Mouse (Mus musculus) Patski (cell line): ENCODE measurements around the gene Dab2. TPM values are rescaled to one million over a fixed set of nuclear protein-coding genes. Genes with fewer than 3 reads are reported as not detected.

Experiments
- ATAC-seq: fragments of 100-300 bp; one replicate; pipeline ENCODE4 v1.8.0; 2021
- CTCF ChIA-PET: fragments of 350-600 bp; sonication (Branson Sonifier 250); formaldehyde crosslinking; loops from one replicate; lab custom pipeline; 2022; ENCODE audit warnings: inconsistent platforms; lab: Charles Lee
- POLR2A ChIA-PET: fragments of 350-600 bp; sonication (Branson Sonifier 250); formaldehyde crosslinking; loops from one replicate; lab custom pipeline; 2022; ENCODE audit warnings: antibody characterized with exemption, inconsistent platforms; lab: Charles Lee
- DNase-seq: peaks from one replicate; pipeline ENCODE4 v3.0.0-alpha.2; 2011; ENCODE audit warnings: low read depth, low spot score
- H3K27me3 ChIP-seq: fragments of 371-371 bp; one replicate; pipeline ENCODE4 v1.5.1; 2021
- CTCF ChIP-seq: fragments of 100-300 bp; IDR thresholded peaks from one replicate; pipeline ENCODE4 v1.5.1; 2021
- in situ Hi-C: fragments of 300-500 bp; cut with MboI; formaldehyde crosslinking; loops from 3 replicates; pipeline ENCODE4 v1.11.1; 2018; ENCODE audit warnings: low pct_unique_long_range_greater_than_20kb, mixed read lengths
- polyA plus RNA-seq: library from polyadenylated mRNA; unstranded; gene quantifications from one replicate; pipeline ENCODE4 v1.2.3, GENCODE M21; 2021

Dab2 gene
- polyA plus RNA-seq, 1 experiment from 2014 or later = 87.5 TPM

DNA sequence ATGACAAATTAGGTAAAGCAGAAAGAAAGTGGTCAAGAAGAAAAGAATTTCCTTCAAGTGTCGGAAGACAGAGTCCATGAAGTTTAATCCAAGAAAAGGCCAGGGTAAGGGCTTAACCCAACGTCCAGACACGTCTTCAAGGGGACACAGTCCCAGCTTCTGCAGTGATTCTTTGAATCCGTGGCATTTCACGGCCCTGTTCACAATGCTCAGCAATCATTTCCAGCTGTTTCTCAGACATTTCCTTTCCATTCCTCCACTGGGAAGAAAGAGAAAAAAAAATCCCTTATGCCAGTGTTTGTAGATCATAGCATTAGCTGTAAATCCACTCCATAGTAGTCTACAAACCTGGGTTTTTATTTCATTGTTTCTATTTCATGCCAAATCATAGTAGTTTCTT, 22.7 kb downstream of the Dab2 start:
- ATAC-seq (no peak), DNase-seq (no peak)
- ChIA-PET POLR2A (interaction anchor here (0.9 kb wide), 1 partner anchor 11 kb away, joined by 3 read pairs; no protein-coding TSS in a partner anchor), CTCF (interaction anchor here (0.9 to 2.2 kb wide), 6 partner anchors 10 to 67 kb away, joined by 3 to 6 read pairs (median 6); partner anchors contain the start of gene Dab2)
- H3K27me3 ChIP-seq = no peaks in the 10 kb centered on the region
- TF ChIP-seq CTCF = no peak
- in situ Hi-C loops = no loop called here

GRCm38 (mm10) chr15:6323577-6323976, 24.0 kb downstream of the Dab2 start:
- H3K27me3 ChIP-seq = no peaks in the 10 kb centered on the region
- ChIA-PET CTCF (interaction anchor here (1.1 to 2.2 kb wide), 5 partner anchors 14 to 85 kb away, joined by 3 to 6 read pairs (median 5); partner anchors contain the start of gene Dab2), POLR2A (no interaction called here)
- no peak for TF ChIP-seq CTCF
- ATAC-seq (no peak), DNase-seq (no peak)
- in situ Hi-C loops = no loop called here

- in situ Hi-C loops = no loop called here
- ATAC-seq (no peak), DNase-seq (no peak)
- ChIA-PET CTCF (interaction anchor here (1.1 kb wide), 1 partner anchor 10 kb away, joined by 3 read pairs; no protein-coding TSS in a partner anchor), POLR2A (no interaction called here)
- H3K27me3 ChIP-seq = no peaks in the 10 kb centered on the region
- TF ChIP-seq CTCF = no peak
Measured at GRCm38 (mm10) chr15:6325443-6325842, 25.9 kb downstream of the Dab2 start.

GRCm38 (mm10) chr15:6326011-6326410, 26.4 kb downstream of the Dab2 start:
- POLR2A ChIA-PET = no interaction called here
- CTCF ChIA-PET = interaction anchor here (1.0 kb wide), 1 partner anchor 20 kb away, joined by 3 read pairs; no protein-coding TSS in a partner anchor
- ATAC-seq = no peak
- no peak for DNase-seq
- TF ChIP-seq CTCF = no peak
- in situ Hi-C loops = no loop called here
- H3K27me3 ChIP-seq = no peaks in the 10 kb centered on the region

DNA sequence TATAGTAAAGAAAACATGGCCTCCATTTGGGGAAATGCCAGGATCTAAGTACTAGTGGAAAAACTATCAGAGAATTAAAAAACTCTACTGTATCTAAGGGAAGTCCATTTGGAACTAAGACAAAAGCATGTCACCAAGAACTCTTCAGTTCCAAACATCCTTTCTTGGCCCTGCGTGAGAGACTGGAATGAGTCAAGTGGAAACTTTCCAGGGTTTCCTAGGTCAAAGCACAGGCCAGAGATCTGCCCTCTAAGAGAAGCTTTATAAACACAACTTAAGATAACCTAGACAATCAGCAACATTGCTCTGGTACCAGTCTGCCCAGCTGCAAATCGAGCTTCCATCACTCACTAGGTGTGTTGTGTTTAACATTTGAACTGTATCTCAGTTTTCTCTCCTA, 31.8 kb downstream of the Dab2 start:
- no peak for TF ChIP-seq CTCF
- ChIA-PET POLR2A (no interaction called here), CTCF (interaction anchor here (1.7 kb wide), 1 partner anchor 9 kb away, joined by 6 read pairs; no protein-coding TSS in a partner anchor)
- H3K27me3 ChIP-seq = no peaks in the 10 kb centered on the region
- DNase-seq (no peak), ATAC-seq (no peak)
- in situ Hi-C loops = no loop called here

DNA sequence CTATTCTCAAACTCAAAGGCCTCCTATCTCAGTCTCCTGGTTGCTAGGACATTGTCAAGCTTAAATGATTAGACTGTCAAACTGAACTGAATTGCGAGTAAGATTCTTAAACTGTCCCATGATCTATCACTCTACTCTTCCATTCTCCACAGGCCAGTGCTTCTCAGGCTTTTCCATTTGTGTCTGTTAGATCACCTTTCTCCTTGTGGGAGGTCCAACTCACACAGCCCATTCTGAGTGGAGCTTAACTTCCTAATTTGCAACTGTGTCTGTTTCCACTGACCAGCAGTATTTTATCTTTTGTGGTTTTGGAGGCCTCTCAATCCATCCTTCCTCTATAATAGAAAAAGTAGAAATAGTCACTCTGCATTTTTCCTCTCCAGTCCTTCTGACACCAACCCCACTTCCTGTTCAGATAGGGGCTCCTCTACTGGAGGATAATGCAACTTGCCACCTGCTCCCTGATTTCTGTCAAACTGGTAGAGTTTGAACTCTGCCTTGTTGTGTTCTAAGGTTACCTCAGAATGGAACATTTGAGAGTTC, 35.1 kb downstream of the Dab2 start:
- peak; percentile 7 for TF ChIP-seq CTCF
- in situ Hi-C loops = no loop called here
- no peaks in the 10 kb centered on the region for H3K27me3 ChIP-seq
- DNase-seq (no peak), ATAC-seq (peak; percentile 57)
- ChIA-PET POLR2A (interaction anchor here (0.9 kb wide), 1 partner anchor 51 kb away, joined by 3 read pairs; no protein-coding TSS in a partner anchor), CTCF (interaction anchor here (0.6 to 1.5 kb wide), 4 partner anchors 10 to 57 kb away, joined by 3 read pairs; no protein-coding TSS in a partner anchor)

DNA sequence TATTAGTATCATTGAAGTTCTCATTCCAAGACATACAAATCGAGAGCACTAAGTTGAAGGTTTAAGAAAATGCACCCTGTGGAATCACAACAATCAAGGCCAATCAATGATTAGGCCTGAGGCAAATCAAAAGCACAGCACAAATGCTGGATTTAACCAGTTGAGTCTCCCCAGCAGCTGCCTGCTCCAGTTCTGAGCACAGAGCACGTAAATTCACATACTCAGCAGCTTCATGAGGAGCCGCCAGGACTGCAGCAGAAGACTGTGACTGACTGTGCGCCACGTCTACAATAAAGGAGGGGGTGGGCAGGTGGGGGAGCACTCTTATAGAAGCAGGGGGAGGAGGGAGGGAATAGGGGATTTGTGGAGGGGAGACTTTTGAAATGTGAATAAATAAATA, 40.2 kb downstream of the Dab2 start:
- DNase-seq = no peak
- TF ChIP-seq CTCF = no peak
- ATAC-seq = no peak
- POLR2A ChIA-PET = no interaction called here
- CTCF ChIA-PET = interaction anchor here (1.1 kb wide), 1 partner anchor 8 kb away, joined by 3 read pairs; no protein-coding TSS in a partner anchor
- no peaks in the 10 kb centered on the region for H3K27me3 ChIP-seq
- in situ Hi-C loops = no loop called here

GRCm38 (mm10) chr15:6340347-6340746, 40.8 kb downstream of the Dab2 start:
- TF ChIP-seq CTCF = no peak
- H3K27me3 ChIP-seq = no peaks in the 10 kb centered on the region
- ChIA-PET POLR2A (no interaction called here), CTCF (no interaction called here)
- in situ Hi-C loops = no loop called here
- ATAC-seq (no peak), DNase-seq (no peak)

- in situ Hi-C loops = no loop called here
- H3K27me3 ChIP-seq = no peaks in the 10 kb centered on the region
- ChIA-PET CTCF (interaction anchor here (1.8 kb wide), 1 partner anchor 18 kb away, joined by 5 read pairs; no protein-coding TSS in a partner anchor), POLR2A (no interaction called here)
- ATAC-seq = no peak
- TF ChIP-seq CTCF = no peak
- DNase-seq = no peak
Measured at GRCm38 (mm10) chr15:6341427-6341826, 41.8 kb downstream of the Dab2 start.

GRCm38 (mm10) chr15:6353901-6354300, 54.3 kb downstream of the Dab2 start:
- ChIA-PET CTCF (no interaction called here), POLR2A (no interaction called here)
- TF ChIP-seq CTCF = no peak
- DNase-seq (no peak), ATAC-seq (no peak)
- in situ Hi-C loops = no loop called here
- H3K27me3 ChIP-seq = no peaks in the 10 kb centered on the region

- ChIA-PET POLR2A (no interaction called here), CTCF (no interaction called here)
- TF ChIP-seq CTCF = no peak
- no peaks in the 10 kb centered on the region for H3K27me3 ChIP-seq
- in situ Hi-C loops = no loop called here
- ATAC-seq (no peak), DNase-seq (no peak)
Measured at GRCm38 (mm10) chr15:6359859-6360258, 60.3 kb downstream of the Dab2 start.
